Mouse (Mus musculus): Measurements from ENCODE around the gene Olfr61.
"Not testable (repeated sequence)": the region's sequence is repeated elsewhere in the genome, so short reads cannot be mapped to it uniquely, and the experiment has no call there.

The Olfr61 gene

DNA sequence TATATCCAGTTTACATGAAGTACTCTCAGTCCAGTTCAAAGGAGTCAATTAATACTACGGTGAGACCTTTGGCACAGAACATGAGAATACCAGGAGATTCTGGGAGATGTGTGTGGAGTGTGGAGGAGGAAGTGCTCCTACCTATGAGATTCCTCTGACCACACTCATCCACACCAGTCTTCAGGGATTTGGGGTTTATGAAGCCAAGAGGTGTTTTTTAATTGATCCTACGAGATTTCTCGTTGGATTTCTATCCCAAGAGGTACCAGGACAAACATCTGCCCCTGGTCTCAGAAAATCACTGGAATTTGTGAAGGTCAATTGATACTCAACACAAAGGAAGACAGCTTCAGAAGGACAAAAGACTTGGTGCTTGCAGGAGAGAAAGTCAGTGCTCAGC is at the start of gene Olfr61:
Olfr61 (plus strand) TSS at position 301 of the 400 bp plus-strand sequence.
- not testable (repeated sequence) for DNase-seq (ENCODE audit: low spot score in 2 of 2)

GRCm38 (mm10) chr7:140600969-140601368 is 27.8 kb upstream of the Olfr61 start, which contains the start of gene Olfr46:
Gene Olfr46 (plus strand): TSS chr7:140601269.
- DNase-seq (ENCODE audit: low spot score in 2 of 2): not testable (repeated sequence)

- DNase-seq (ENCODE audit: low spot score in 2 of 2): no peak
Observed at GRCm38 (mm10) chr7:140630559-140630958, 1.8 kb downstream of the Olfr61 start.

- no peak for DNase-seq (ENCODE audit: low spot score in 2 of 2)
Observed at GRCm38 (mm10) chr7:140646152-140646551, 17.4 kb downstream of the Olfr61 start, which contains the start of gene Olfr53. Gene Olfr53 (plus strand): TSS chr7:140646452.

GRCm38 (mm10) chr7:140659630-140660029 is 30.9 kb downstream of the Olfr61 start, which contains the start of gene Olfr539:
Gene Olfr539 (plus strand): TSS chr7:140659930.
- no peak for DNase-seq (ENCODE audit: low spot score in 2 of 2)

GRCm38 (mm10) chr7:140670693-140671092 is 41.9 kb downstream of the Olfr61 start:
- not testable (repeated sequence) for DNase-seq (ENCODE audit: low spot score in 2 of 2)

DNA sequence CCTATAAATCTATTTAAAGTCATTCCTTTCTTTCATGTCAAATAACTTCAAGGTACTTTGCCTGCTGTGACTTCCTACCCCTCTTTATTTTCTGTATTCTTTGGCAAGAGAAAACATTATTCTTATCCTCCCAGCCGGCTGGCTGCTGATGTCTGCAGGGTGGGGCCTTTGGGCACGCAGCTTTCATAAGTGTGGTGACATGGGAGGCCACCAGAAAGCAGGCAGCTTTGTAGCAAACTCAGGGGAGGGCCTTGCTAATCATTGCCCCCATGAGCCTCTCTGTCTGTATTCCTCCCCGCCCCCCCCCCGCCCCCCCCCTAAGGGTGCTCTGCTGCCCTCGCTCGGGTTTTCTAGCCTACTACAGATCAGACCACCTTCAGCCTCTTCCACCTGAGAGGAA is 47.1 kb downstream of the Olfr61 start:
- DNase-seq (ENCODE audit: low spot score in 2 of 2): no peak

DNA sequence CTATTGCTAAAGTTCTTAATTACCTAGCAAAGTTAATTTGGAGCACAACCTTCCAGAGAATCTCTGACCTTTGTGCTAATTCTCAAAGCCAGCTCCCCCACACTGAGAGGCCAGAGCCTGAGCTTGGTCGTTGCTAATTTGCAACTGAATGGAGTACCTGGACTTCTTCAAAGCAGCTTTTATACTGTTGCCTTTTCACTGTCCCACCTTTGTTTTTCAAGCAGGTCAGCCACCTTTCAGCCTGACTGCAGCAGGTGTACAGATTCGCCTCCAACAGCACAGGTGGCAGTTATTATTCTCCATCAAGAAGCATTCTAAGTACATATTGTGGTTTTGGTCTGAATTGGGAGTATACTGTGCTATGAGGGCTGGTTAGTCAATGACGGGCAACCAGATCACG is 50.8 kb downstream of the Olfr61 start:
- not testable (repeated sequence) for DNase-seq (ENCODE audit: low spot score in 2 of 2)

DNA sequence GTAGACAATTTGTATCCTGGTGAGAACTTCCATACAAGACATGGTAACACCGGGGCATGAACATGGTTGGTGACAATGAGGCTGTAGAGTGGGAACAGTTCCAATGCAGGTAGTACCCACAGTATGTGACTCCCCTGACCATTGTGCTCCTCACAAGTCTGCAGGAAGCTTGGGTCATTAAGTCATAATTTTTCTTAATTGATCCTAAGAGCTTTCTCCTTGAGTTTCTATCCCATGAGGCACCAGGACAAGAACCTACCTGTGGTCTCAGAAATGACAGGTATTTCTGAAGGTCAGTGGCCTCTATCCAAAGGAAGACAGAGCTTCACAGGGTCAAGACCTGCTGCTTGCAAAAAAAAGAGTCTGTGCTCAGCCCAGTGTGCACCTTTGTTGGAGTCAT is 52.9 kb downstream of the Olfr61 start, which contains the start of gene Olfr45:
Olfr45 (plus strand) TSS at position 301 of the 400 bp plus-strand sequence.
- DNase-seq (ENCODE audit: low spot score in 2 of 2): no peak

All from natural killer cell, adult 2 months (primary cell).